Mouse (Mus musculus): ENCODE measurements around the gene Aoc2.

The Aoc2 gene

DNA sequence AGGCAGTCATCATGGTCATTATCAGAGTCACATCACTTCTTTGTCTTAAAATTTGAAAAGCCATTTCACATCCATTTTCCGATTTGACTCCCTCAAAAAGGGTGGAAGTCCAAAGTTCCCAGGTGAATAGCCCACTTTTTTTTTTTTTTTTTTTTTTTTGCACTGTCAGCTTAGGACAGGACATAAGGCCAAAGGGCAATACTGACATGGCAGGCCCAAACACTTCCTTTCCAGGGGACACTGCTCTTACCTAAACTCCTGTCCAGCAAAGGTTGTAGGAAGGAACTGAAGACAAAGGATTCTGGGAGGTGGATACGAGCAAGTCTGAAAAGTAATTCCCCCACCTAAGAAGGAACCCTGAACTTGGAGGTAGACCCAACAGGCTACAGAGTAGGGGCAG lies 31.1 kb downstream of the Aoc2 start:
- WGBS: 95% methylated on average over 2 of the region's 2 CpGs

DNA sequence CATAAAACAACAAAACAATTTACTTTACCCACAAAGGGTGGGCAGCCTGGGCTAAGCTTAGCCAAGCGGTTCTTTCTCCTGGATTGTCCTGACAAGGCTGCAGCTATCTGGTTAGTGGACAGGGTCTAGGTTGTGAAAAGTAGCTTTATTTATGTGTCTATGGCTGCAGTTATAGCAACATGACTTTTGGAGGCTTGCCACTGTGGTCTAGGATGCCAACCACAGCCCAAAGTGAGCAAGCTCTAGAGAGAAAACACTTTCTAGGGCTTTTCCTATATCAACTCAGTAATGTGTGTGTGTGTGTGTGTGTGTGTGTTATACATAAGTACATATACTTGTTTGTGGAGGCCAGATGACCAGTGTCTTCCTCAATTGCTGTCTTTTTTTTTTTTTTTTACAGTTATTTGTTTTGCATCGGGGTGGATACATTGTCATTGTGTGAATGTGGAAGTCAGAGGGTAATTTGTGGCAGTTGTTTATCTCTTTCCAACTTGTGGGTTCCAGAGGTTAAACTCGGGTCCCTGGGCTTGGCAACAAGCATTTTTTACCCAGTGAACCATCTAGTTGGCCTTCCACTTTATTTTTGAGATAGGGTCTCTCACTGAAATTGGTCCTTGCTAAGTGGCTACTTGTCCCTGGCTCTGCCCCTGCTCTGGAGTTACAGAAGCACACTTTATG lies 32.8 kb downstream of the Aoc2 start:
- WGBS: 86% methylated on average over 3 of the region's 3 CpGs

DNA sequence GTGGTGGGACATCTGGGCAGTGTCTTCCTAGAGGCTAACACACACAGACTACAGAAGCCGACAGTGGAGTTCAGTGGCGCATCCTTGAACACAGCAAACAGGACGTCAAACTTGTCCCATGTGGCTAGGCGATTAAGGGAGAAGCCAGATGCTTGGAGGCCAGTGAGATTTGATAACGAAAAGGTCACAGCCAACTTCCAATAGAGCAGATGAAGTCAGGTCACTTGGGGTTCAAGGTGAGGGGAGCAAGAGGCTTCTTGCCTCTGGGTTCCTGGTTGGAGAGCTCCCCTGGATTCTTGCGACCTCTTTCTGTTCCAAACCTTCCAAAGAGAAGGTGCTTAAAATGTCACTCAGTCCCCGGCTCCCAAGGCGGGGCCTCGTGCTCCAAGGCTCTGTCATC lies 34.9 kb downstream of the Aoc2 start:
- 77% methylated on average over 9 of the region's 9 CpGs for WGBS

DNA sequence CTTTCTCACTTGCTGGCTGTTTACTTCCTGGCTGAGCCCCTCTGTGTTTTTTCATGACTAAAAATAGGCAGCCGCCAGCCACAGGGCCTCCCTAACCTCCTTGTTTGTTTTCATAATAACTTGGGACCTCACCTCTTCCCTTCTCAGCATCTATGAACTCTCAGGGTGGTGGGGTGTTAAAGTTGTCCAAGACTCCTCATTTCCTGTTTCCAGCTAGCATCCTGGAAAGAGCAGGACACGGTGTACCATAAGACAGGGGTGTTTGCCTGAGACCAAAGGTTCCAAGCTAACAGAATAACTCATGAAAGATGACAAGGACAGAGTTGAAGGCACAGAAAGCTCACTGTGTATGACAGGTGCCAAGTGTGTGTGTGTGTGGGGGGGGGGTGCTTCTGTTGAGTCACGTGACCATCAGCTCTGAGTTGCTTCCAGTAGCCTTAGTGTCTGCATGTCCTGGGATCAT lies 35.8 kb downstream of the Aoc2 start:
- WGBS: 66% methylated on average over 3 of the region's 3 CpGs

DNA sequence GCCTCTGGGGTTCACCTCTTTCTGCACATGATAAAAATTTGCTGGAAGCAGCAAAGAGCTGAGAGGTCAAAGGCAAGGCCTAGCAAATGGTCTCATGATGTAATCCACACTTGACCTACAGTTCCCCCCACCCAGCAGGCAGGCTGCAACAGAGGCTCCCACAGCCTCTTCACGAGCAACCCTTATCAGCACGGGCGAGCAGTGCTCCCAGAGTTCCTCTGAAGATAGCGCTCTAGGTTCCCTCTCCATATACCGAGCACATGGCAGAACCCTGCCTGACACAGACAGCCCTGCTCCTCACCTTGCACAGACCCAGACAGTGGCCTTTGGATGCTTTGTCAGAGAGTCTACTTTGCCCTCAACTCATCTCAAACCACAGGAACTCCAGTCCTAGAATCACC lies 39.7 kb downstream of the Aoc2 start:
- 91% methylated on average over 5 of the region's 5 CpGs for WGBS

DNA sequence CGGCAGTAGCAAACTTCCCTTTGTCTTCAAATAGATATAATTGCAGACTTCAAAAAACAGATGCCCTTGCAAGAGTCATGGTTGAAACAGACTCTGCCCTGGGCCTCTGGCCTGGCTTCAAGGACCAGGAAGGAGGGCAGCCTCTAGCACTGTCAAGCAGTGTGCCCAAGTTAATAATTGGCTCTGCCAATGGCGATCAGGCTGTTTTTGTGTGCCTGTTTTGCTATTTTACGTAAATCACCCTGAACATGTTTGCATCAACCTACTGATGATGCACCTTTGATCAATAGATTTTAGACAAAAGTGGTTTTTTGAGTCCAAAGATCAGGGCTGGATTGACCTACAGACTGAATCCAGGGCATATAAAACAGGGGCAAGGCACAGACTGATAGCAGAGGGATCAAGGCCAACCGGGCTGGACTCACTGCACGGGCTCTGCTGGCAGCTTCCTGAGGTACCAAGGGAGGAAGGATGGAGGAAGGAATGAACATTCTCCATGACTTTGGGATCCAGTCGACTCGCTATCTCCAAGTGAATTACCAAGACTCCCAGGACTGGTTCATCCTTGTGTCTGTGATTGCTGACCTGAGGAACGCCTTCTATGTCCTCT lies 42.6 kb downstream of the Aoc2 start, which contains the start of gene G6pc:
G6pc (plus strand) TSS at position 236 of the 610 bp plus-strand sequence.
- 89% methylated on average over 8 of the region's 8 CpGs for WGBS

DNA sequence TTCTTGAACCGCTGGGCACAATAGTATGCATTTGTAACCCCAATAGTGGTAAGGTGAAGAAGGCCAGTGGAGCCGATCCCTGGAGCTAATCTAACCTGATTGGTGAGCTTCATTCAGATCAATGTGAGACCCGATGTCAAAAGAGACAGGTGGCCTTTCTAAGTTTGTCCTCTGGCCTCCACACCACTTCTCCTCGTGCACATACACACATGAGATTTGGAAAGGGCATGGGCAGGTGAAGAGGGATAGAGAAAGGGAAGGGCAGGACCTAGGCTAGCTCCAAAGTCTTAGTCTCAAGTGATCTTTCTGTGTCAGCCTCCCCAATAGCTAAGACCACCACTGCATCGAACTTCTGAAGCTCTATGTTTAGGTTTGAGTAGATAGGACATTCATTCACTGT lies 45.3 kb downstream of the Aoc2 start:
- WGBS: 83% methylated on average over 5 of the region's 5 CpGs

DNA sequence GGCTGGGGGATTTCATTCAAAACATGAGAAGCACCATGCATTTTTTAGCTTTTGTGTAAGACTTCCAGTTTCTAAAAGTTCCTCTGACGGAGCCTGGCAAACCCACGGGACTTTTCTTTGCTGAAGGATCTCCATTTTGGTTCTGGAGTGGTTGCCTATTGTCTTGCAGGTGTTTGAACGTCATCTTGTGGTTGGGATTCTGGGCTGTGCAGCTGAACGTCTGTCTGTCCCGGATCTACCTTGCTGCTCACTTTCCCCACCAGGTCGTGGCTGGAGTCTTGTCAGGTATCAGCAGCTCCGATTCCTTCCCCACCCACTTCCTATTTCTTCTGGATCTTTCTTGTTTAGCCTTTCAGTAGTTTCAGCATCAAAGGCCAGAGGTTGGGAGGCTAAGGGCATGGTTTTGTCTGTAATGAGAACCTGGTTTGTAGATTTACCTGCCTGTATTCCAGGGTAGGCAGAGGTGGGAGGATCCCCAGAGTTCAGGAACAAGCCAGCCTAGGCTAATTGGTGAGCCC lies 49.6 kb downstream of the Aoc2 start:
- WGBS: 51% methylated on average over 7 of the region's 7 CpGs

DNA sequence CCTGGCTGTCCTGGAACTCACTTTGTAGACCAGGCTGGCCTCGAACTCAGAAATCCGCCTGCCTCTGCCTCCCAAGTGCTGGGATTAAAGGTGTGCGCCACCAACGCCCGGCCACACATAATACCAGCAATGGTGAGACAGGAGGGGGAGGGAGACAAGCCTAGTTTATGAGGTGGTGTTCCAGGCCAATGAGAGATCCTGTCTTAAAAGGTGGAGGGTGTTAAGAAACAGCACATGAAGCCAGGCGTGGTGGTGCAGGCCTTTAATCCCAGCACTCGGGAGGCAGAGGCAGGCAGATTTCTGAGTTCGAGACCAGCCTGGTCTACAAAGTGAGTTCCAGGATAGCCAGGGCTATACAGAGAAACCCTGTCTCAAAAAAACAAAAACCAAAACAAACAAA lies 53.3 kb downstream of the Aoc2 start:
- WGBS: 94% methylated on average over 8 of the region's 8 CpGs

DNA sequence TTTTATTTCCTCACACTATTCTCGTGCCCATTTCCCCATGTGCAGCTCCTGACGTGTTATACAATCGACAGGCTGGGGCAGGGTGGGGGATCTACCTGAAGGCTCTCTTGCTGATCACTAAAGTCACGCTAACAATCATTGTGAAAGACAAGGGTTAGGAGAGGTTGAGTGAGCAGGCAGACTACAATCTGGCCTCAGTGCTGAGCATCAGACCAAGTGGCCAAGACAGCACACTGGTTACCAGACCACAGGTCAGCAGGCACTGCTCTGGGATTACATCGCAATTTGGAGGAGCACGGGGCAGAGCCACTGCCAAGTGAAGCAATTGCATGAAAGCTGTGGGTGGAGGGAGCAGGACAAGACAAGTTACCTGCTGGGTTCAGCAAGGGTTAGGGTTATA lies 54.1 kb downstream of the Aoc2 start:
- 88% methylated on average over 6 of the region's 6 CpGs for WGBS

Measured in cerebral cortex, adult 2 months (tissue).